Mouse (Mus musculus) kidney, adult 2 months (tissue): ENCODE measurements around the gene Stx16.

Experiments
- CTCF ChIP-seq: fragments of 200-500 bp; conservative IDR thresholded peaks from 2 replicates; pipeline ENCODE4 v1.5.1; 2011; ENCODE audit warnings: low read depth, mild to moderate bottlenecking, control low read depth, low read length, moderate library complexity, mixed read lengths; ENCODE audit not compliant: insufficient read depth, insufficient read length
- POLR2A ChIP-seq: fragments of 200-500 bp; IDR thresholded peaks from one replicate; pipeline ENCODE4 v1.6.1; 2011; ENCODE audit warnings: low read depth, low read length, control low read depth

- no peak for TF ChIP-seq CTCF
- no peak for TF ChIP-seq POLR2A
These were observed 42.8 kb upstream of the Stx16 start for GRCm38 (mm10) chr2:174033257-174033800.
